8 mouse cellular contexts compared by ENCODE assay signal in the genomic region with DNA sequence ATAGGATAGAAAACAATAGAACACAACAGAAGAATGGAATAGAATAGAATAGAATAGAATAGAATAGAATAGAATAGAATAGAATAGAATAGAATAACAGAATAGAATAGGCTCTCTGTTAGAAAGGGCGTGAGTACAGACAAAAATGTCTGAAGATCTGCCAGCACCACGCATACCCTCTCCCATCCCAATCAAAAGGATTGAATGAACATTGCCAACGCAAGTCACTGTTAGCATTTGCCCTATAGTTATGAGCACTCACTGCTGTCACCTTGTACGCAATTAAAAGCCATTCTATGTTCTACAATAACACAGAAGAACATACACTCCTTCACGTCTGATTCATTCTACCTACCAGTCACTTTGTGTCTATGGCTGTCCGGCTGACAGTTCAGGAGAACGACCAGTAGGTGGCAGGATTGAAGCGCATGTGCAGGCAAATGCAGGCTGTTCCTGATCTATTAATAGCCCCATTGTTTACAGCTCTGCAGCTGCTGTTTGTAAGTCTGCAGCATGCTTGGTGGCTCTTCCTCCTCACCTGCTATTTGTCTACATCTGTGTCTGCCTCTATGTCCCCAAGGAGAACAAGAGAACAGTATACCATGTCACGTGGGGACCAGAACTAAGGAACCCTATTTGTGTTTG. TPM values are rescaled to one million over a fixed set of nuclear protein-coding genes. Genes with fewer than 3 reads are reported as not detected.
DNase-seq lines count a peak whose midpoint lies in the region; ATAC-seq and TF ChIP-seq lines count a peak whose summit lies in the region.

No protein-coding gene starts in this region.

- no peak for TF ChIP-seq POLR2A in bone marrow, adult 2 months (IDR thresholded peaks at IDR 0.05; ENCODE audit: borderline replicate concordance, control insufficient read depth, low read depth, low read length)
- no peak for TF ChIP-seq POLR2A in embryonic fibroblast, embryonic 13.5 days (IDR thresholded peaks at IDR 0.05; ENCODE audit: low read depth, low read length)

- 31% methylated on average over 9 of the region's 9 CpGs for WGBS in bone marrow, adult 2 months
- 22% methylated on average over 9 of the region's 9 CpGs for WGBS in heart, embryonic 11.5 days (ENCODE audit: insufficient replicate concordance)
- WGBS in kidney, embryonic 16.5 days = 22% methylated on average over 9 of the region's 9 CpGs
- WGBS in stomach, embryonic 14.5 days = 22% methylated on average over 9 of the region's 9 CpGs

- no peak overlapping the region for H3K9ac ChIP-seq in heart, embryonic 11.5 days (ENCODE audit: low read depth, low read length)
- H3K9ac ChIP-seq in kidney, embryonic 16.5 days (replicated peaks; ENCODE audit: low read length) = no peak overlapping the region
- H3K9ac ChIP-seq in stomach, embryonic 14.5 days (replicated peaks; ENCODE audit: low read depth, low read length) = no peak overlapping the region

- peak; percentile 86 for TF ChIP-seq CTCF in bone marrow, adult 2 months (IDR thresholded peaks at IDR 0.05; ENCODE audit: control insufficient read depth, insufficient read depth, low read length)
- TF ChIP-seq CTCF in embryonic fibroblast, embryonic 13.5 days (IDR thresholded peaks at IDR 0.05; ENCODE audit: borderline replicate concordance, insufficient read depth, low read length) = peak; percentile 86; the same call in 1 of the 2 replicates

- no peaks in the 10 kb centered on the region for H3K4me1 ChIP-seq in bone marrow, adult 2 months (ENCODE audit: control insufficient read depth, insufficient read depth, low read length)
- no peaks in the 10 kb centered on the region for H3K4me1 ChIP-seq in embryonic fibroblast, embryonic 13.5 days (ENCODE audit: control insufficient read depth, insufficient read depth, low read length)
- H3K4me1 ChIP-seq in heart, embryonic 11.5 days (ENCODE audit: control insufficient read depth, insufficient read depth, low read length) = no peaks in the 10 kb centered on the region
- no peaks in the 10 kb centered on the region for H3K4me1 ChIP-seq in kidney, embryonic 16.5 days (ENCODE audit: insufficient read depth, low read length)
- H3K4me1 ChIP-seq in stomach, embryonic 14.5 days (ENCODE audit: control insufficient read depth, insufficient read depth, low read length) = no peaks in the 10 kb centered on the region

- H3K27ac ChIP-seq in bone marrow, adult 2 months (ENCODE audit: control insufficient read depth, insufficient read depth, low read depth, low read length, poor library complexity) = no peak overlapping the region
- H3K27ac ChIP-seq in embryonic fibroblast, embryonic 13.5 days (ENCODE audit: insufficient read depth, low read length) = no peak overlapping the region
- H3K27ac ChIP-seq in heart, embryonic 11.5 days (ENCODE audit: low read depth, low read length) = no peak overlapping the region
- no peak overlapping the region for H3K27ac ChIP-seq in kidney, embryonic 16.5 days (ENCODE audit: low read length)
- no peak overlapping the region for H3K27ac ChIP-seq in stomach, embryonic 14.5 days (ENCODE audit: low read length)

- ATAC-seq in heart, embryonic 11.5 days (replicated peaks; ENCODE audit: insufficient number of reproducible peaks, low FRiP score, low TSS enrichment) = peak; percentile 26; the same call in 1 of the 2 replicates
- ATAC-seq in kidney, embryonic 16.5 days (ENCODE audit: low FRiP score, low TSS enrichment) = peak; percentile 90
- peak; percentile 65; the same call in 1 of the 2 replicates for ATAC-seq in stomach, embryonic 14.5 days (ENCODE audit: insufficient number of reproducible peaks, insufficient read depth, low FRiP score, low read depth)

- no peaks in the 10 kb centered on the region for H3K27me3 ChIP-seq in heart, embryonic 11.5 days (ENCODE audit: control insufficient read depth, insufficient read depth, low read length)
- no peaks in the 10 kb centered on the region for H3K27me3 ChIP-seq in kidney, embryonic 16.5 days (ENCODE audit: insufficient read depth, low read length)
- no peaks in the 10 kb centered on the region for H3K27me3 ChIP-seq in stomach, embryonic 14.5 days (ENCODE audit: control insufficient read depth, insufficient read depth, low read length)

- H3K4me3 ChIP-seq in bone marrow, adult 2 months (replicated peaks; ENCODE audit: control insufficient read depth, low read depth, low read length) = no peak overlapping the region
- H3K4me3 ChIP-seq in embryonic fibroblast, embryonic 13.5 days (ENCODE audit: insufficient read depth, low read length) = no peak overlapping the region
- no peak overlapping the region for H3K4me3 ChIP-seq in heart, embryonic 11.5 days (ENCODE audit: low read depth, low read length)
- no peak overlapping the region for H3K4me3 ChIP-seq in kidney, embryonic 16.5 days (ENCODE audit: low read length)
- H3K4me3 ChIP-seq in stomach, embryonic 14.5 days (ENCODE audit: low read depth, low read length) = no peak overlapping the region

- H3K4me2 ChIP-seq in heart, embryonic 11.5 days = no peak overlapping the region
- no peak overlapping the region for H3K4me2 ChIP-seq in kidney, embryonic 16.5 days (replicated peaks; ENCODE audit: low read depth, low read length)
- no peak overlapping the region for H3K4me2 ChIP-seq in stomach, embryonic 14.5 days (replicated peaks; ENCODE audit: low read depth, low read length)

- no peaks in the 10 kb centered on the region for H3K9me3 ChIP-seq in heart, embryonic 11.5 days (replicated peaks; ENCODE audit: control insufficient read depth, low read length)
- no peaks in the 10 kb centered on the region for H3K9me3 ChIP-seq in kidney, embryonic 16.5 days (ENCODE audit: low read length)
- H3K9me3 ChIP-seq in stomach, embryonic 14.5 days (ENCODE audit: control insufficient read depth, low read depth, low read length) = no peaks in the 10 kb centered on the region

- DNase-seq in CD4-positive helper T cell, adult 2 months (ENCODE audit: low read depth, low spot score) = peak; percentile 58
- peak; percentile 67 for DNase-seq in liver
- DNase-seq in naive thymus-derived CD4-positive, alpha-beta T cell, adult 2 months (ENCODE audit: low read depth) = peak; percentile 68

- no peaks in the 10 kb centered on the region for H3K36me3 ChIP-seq in heart, embryonic 11.5 days (ENCODE audit: control insufficient read depth, insufficient read depth, low read length)
- H3K36me3 ChIP-seq in kidney, embryonic 16.5 days (ENCODE audit: insufficient read depth, low read length) = no peaks in the 10 kb centered on the region
- no peaks in the 10 kb centered on the region for H3K36me3 ChIP-seq in stomach, embryonic 14.5 days (ENCODE audit: control insufficient read depth, insufficient read depth, low read length)

RNA-seq across cellular contexts. Expression of gene Traf6, which starts 13.0 kb away (rescaled TPM):
- polyA plus RNA-seq in bone marrow, adult 2 months (2011; ENCODE audit: insufficient read depth, insufficient read length, low replicate concordance, missing spikeins) = 2.6 and 6.7 TPM in 2 replicates
- 11.0 and 11.8 TPM in 2 replicates for polyA plus RNA-seq in embryonic fibroblast, embryonic 13.5 days (2011; ENCODE audit: insufficient read length, low read depth, missing spikeins)
- 8.3 and 10.2 TPM in 2 replicates for polyA plus RNA-seq in heart, embryonic 11.5 days (2014; fragmentation: Nextera tagmentation; extraction: Ambion mirVana)
- polyA plus RNA-seq in kidney, embryonic 16.5 days (2015; fragmentation: Nextera tagmentation; extraction: Ambion mirVana) = 10.4 and 11.9 TPM in 2 replicates
- 14.0 and 14.2 TPM in 2 replicates for polyA plus RNA-seq in stomach, embryonic 14.5 days (2014; fragmentation: Nextera tagmentation; extraction: Ambion mirVana)

RNA-seq across cellular contexts. Expression of gene B230118H07Rik, which starts 15.8 kb away (rescaled TPM):
- polyA plus RNA-seq in bone marrow, adult 2 months (2011; ENCODE audit: insufficient read depth, insufficient read length, low replicate concordance, missing spikeins) = 12.5 and 32.8 TPM in 2 replicates
- polyA plus RNA-seq in embryonic fibroblast, embryonic 13.5 days (2011; ENCODE audit: insufficient read length, low read depth, missing spikeins) = 23.6 and 24.1 TPM in 2 replicates
- 44.9 and 47.2 TPM in 2 replicates for polyA plus RNA-seq in heart, embryonic 11.5 days (2014; fragmentation: Nextera tagmentation; extraction: Ambion mirVana)
- 55.3 and 57.9 TPM in 2 replicates for polyA plus RNA-seq in kidney, embryonic 16.5 days (2015; fragmentation: Nextera tagmentation; extraction: Ambion mirVana)
- polyA plus RNA-seq in stomach, embryonic 14.5 days (2014; fragmentation: Nextera tagmentation; extraction: Ambion mirVana) = 56.7 and 63.4 TPM in 2 replicates

RNA-seq across cellular contexts. Expression of gene Rag1, which starts 15.9 kb away (rescaled TPM):
- polyA plus RNA-seq in bone marrow, adult 2 months (2011; ENCODE audit: insufficient read depth, insufficient read length, low replicate concordance, missing spikeins) = 3.0 and 11.2 TPM in 2 replicates
- polyA plus RNA-seq in embryonic fibroblast, embryonic 13.5 days (2011; ENCODE audit: insufficient read length, low read depth, missing spikeins) = not detected in 2 replicates
- 0.14 TPM in 1 of 2 replicates, not detected in the other for polyA plus RNA-seq in heart, embryonic 11.5 days (2014; fragmentation: Nextera tagmentation; extraction: Ambion mirVana)
- 0.02 and 0.04 TPM in 2 replicates for polyA plus RNA-seq in kidney, embryonic 16.5 days (2015; fragmentation: Nextera tagmentation; extraction: Ambion mirVana)
- 0.06 TPM in 1 of 2 replicates, not detected in the other for polyA plus RNA-seq in stomach, embryonic 14.5 days (2014; fragmentation: Nextera tagmentation; extraction: Ambion mirVana)

RNA-seq across cellular contexts. Expression of gene Rag2, which starts 40.7 kb away (rescaled TPM):
- polyA plus RNA-seq in bone marrow, adult 2 months (2011; ENCODE audit: insufficient read depth, insufficient read length, low replicate concordance, missing spikeins) = 1.7 and 2.1 TPM in 2 replicates
- not detected in 2 replicates for polyA plus RNA-seq in embryonic fibroblast, embryonic 13.5 days (2011; ENCODE audit: insufficient read length, low read depth, missing spikeins)
- polyA plus RNA-seq in heart, embryonic 11.5 days (2014; fragmentation: Nextera tagmentation; extraction: Ambion mirVana) = not detected in 2 replicates
- not detected in 2 replicates for polyA plus RNA-seq in kidney, embryonic 16.5 days (2015; fragmentation: Nextera tagmentation; extraction: Ambion mirVana)
- not detected in 2 replicates for polyA plus RNA-seq in stomach, embryonic 14.5 days (2014; fragmentation: Nextera tagmentation; extraction: Ambion mirVana)

Comparison
In these comparisons a context has a peak if more than half of its experiments do, and no peak if none do; other contexts are left out.
1. ATAC-seq: peak in every context shown above with its lines; median percentile 90 in kidney, embryonic 16.5 days; 65 in stomach, embryonic 14.5 days; 26 in heart, embryonic 11.5 days.